Mouse (Mus musculus) ES-Bruce4 (cell line): ENCODE results near the gene Eps8l3. TPM values are rescaled to one million over a fixed set of nuclear protein-coding genes. Genes with fewer than 3 reads are reported as not detected.

Source experiments
- H3K27ac ChIP-seq: 2 replicates; pipeline ENCODE4 v1.5.1; 2012; ENCODE audit warnings: low read length, inconsistent platforms; ENCODE audit not compliant: insufficient read depth
- H3K27me3 ChIP-seq: 2 replicates; pipeline ENCODE4 v1.6.1; 2012; ENCODE audit warnings: mild to moderate bottlenecking, low read length, inconsistent platforms; ENCODE audit not compliant: control insufficient read depth, poor library complexity, insufficient read depth, severe bottlenecking
- H3K36me3 ChIP-seq: 2 replicates; pipeline ENCODE4 v1.6.1; 2012; ENCODE audit warnings: inconsistent platforms, mild to moderate bottlenecking, low read length, moderate library complexity; ENCODE audit not compliant: control insufficient read depth, poor library complexity, insufficient read depth, severe bottlenecking
- H3K4me1 ChIP-seq: one replicate; pipeline ENCODE4 v1.8.1; 2011; ENCODE audit warnings: low read length; ENCODE audit not compliant: control insufficient read depth, insufficient read depth
- H3K4me3 ChIP-seq: 2 replicates; pipeline ENCODE4 v1.5.1; 2011; ENCODE audit warnings: low read depth, mild to moderate bottlenecking, low read length
- H3K9ac ChIP-seq: 2 replicates; pipeline ENCODE4 v1.6.1; 2012; ENCODE audit warnings: low read depth, mild to moderate bottlenecking, inconsistent platforms; ENCODE audit not compliant: poor library complexity, severe bottlenecking
- H3K9me3 ChIP-seq: replicated peaks from 2 replicates; pipeline ENCODE4 v1.6.1; 2012; ENCODE audit warnings: mild to moderate bottlenecking, low read length, inconsistent platforms; ENCODE audit not compliant: control insufficient read depth, poor library complexity, insufficient read depth, severe bottlenecking
- CTCF ChIP-seq: IDR thresholded peaks from one replicate; pipeline ENCODE4 v1.8.1; 2011; ENCODE audit warnings: low read depth, low read length
- EP300 ChIP-seq: IDR thresholded peaks from 2 replicates; pipeline ENCODE4 v1.6.1; 2011; ENCODE audit warnings: low read depth, low read length; ENCODE audit not compliant: insufficient read depth
- POLR2A ChIP-seq: IDR thresholded peaks from one replicate; pipeline ENCODE4 v1.8.1; 2011; ENCODE audit warnings: low read length; ENCODE audit not compliant: insufficient read depth
- polyA plus RNA-seq: library from polyadenylated mRNA; stranded (reverse); fragments of >200 nt; gene quantifications from 2 replicates; pipeline ENCODE4 v1.2.4, GENCODE M21; 2011; ENCODE audit warnings: low read depth; ENCODE audit not compliant: missing spikeins, insufficient read depth, insufficient read length

Eps8l3 gene
- polyA plus RNA-seq, 1 experiment: not detected

GRCm38 (mm10) chr3:107917097-107917496 is 40.1 kb downstream of the Eps8l3 start:
- TF ChIP-seq CTCF (no peak), POLR2A (no peak), EP300 (no peak)
- no peak overlapping the region for H3K4me3 ChIP-seq

GRCm38 (mm10) chr3:107917783-107918408 is 40.9 kb downstream of the Eps8l3 start:
- H3K36me3 ChIP-seq: no peaks in the 10 kb centered on the region
- no peaks in the 10 kb centered on the region for H3K4me1 ChIP-seq
- TF ChIP-seq CTCF (no peak), EP300 (no peak)
- no peak overlapping the region for H3K4me3 ChIP-seq
- no peak overlapping the region for H3K9ac ChIP-seq
- no peaks in the 10 kb centered on the region for H3K27me3 ChIP-seq
- H3K27ac ChIP-seq: no peak overlapping the region
- no peaks in the 10 kb centered on the region for H3K9me3 ChIP-seq

More at GRCm38 (mm10) chr3:107917097-107917496, 40.1 kb downstream of the Eps8l3 start:
- Histone ChIP-seq H3K27ac (no peak overlapping the region), H3K27me3 (no peaks in the 10 kb centered on the region), H3K9me3 (no peaks in the 10 kb centered on the region), H3K9ac (no peak overlapping the region), H3K36me3 (no peaks in the 10 kb centered on the region), H3K4me1 (no peaks in the 10 kb centered on the region)

GRCm38 (mm10) chr3:107920348-107920747 is 43.3 kb downstream of the Eps8l3 start:
- Histone ChIP-seq H3K9me3 (no peaks in the 10 kb centered on the region), H3K36me3 (no peaks in the 10 kb centered on the region), H3K4me3 (no peak overlapping the region), H3K27me3 (no peaks in the 10 kb centered on the region), H3K9ac (no peak overlapping the region), H3K27ac (no peak overlapping the region), H3K4me1 (no peaks in the 10 kb centered on the region)
- no peak for TF ChIP-seq EP300
- TF ChIP-seq POLR2A: no peak
- TF ChIP-seq CTCF: no peak

GRCm38 (mm10) chr3:107925335-107925734 is 48.3 kb downstream of the Eps8l3 start:
- Histone ChIP-seq H3K27me3 (no peaks in the 10 kb centered on the region), H3K4me3 (no peak overlapping the region), H3K9ac (no peak overlapping the region), H3K36me3 (no peaks in the 10 kb centered on the region), H3K9me3 (no peaks in the 10 kb centered on the region), H3K4me1 (no peaks in the 10 kb centered on the region), H3K27ac (no peak overlapping the region)
- TF ChIP-seq CTCF (no peak), POLR2A (no peak), EP300 (no peak)

GRCm38 (mm10) chr3:107927841-107928240 is 50.8 kb downstream of the Eps8l3 start:
- Histone ChIP-seq H3K4me1 (no peaks in the 10 kb centered on the region), H3K9ac (no peak overlapping the region), H3K36me3 (no peaks in the 10 kb centered on the region), H3K27me3 (no peaks in the 10 kb centered on the region), H3K4me3 (no peak overlapping the region), H3K9me3 (no peaks in the 10 kb centered on the region), H3K27ac (no peak overlapping the region)
- TF ChIP-seq EP300 (no peak), CTCF (no peak), POLR2A (no peak)

- Histone ChIP-seq H3K36me3 (no peaks in the 10 kb centered on the region), H3K27ac (no peak overlapping the region), H3K9ac (no peak overlapping the region), H3K4me3 (no peak overlapping the region), H3K9me3 (no peaks in the 10 kb centered on the region), H3K4me1 (no peaks in the 10 kb centered on the region), H3K27me3 (no peaks in the 10 kb centered on the region)
- TF ChIP-seq EP300 (no peak), POLR2A (no peak), CTCF (no peak)
Measured at GRCm38 (mm10) chr3:107928691-107929090, 51.7 kb downstream of the Eps8l3 start.
